Mouse (Mus musculus) testis, adult 2 months (tissue): ENCODE measurements at regions not wholly inside any gene's neighbourhood (a gene's known extent, or its start where the extent isn't known, plus 50 kb on each side); places are given as distances from the start of the nearest gene placed in this dataset.

Source experiments
- CTCF ChIP-seq: fragments of 200-500 bp; IDR thresholded peaks from 2 replicates; pipeline ENCODE4 v1.5.1; 2012; ENCODE audit warnings: low read depth, mild to moderate bottlenecking, inconsistent platforms, low read length, moderate library complexity; ENCODE audit not compliant: control insufficient read depth, insufficient read depth, insufficient replicate concordance
- POLR2A ChIP-seq: fragments of 200-500 bp; IDR thresholded peaks from 2 replicates; pipeline ENCODE4 v1.6.1; 2012; ENCODE audit warnings: low read depth, mild to moderate bottlenecking, inconsistent platforms, low read length, moderate library complexity; ENCODE audit not compliant: control insufficient read depth

- TF ChIP-seq CTCF (no peak), POLR2A (no peak)
Measured at GRCm38 (mm10) chr13:110574764-110575471, 180.1 kb downstream of the Plk2 start.
